Mouse (Mus musculus) layer of hippocampus, adult 18-20 months (tissue): Measurements from ENCODE around the gene Btbd9. TPM values are rescaled to one million over a fixed set of nuclear protein-coding genes. Genes with fewer than 3 reads are reported as not detected.
"Not testable (repeated sequence)": the region's sequence is repeated elsewhere in the genome, so short reads cannot be mapped to it uniquely, and the experiment has no call there.

Source experiments
- DNase-seq, 2 experiments: peaks; one replicate each; pipeline ENCODE4 v3.0.0; 2022; ENCODE audit warnings: low spot score in 2 of 2
- total RNA-seq, 2 experiments: library from RNA; stranded (reverse); gene quantifications; 2 replicates each; pipeline ENCODE4 v1.2.3; 2021

The Btbd9 gene
- total RNA-seq, 2 experiments from 2014 or later: 153 to 166 TPM

DNA sequence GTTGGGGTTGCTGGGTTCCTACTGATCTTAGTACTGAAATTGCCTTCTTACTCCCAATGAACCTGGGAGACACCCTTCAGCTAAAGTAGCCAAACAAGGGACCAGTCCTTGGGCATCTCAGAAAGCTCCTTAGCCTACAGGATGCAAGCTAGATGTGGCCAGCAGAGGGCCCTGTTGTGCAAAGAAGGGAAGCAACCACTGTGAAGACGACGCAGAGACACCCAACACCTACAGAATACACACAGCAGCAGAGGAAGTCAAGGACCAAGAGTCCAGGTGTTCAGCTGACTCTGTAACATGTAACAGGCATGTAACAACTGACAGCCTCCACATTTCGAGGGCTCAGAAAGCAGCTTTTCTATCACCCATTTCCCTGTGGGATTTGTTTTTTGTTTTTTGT, 16.8 kb downstream of the Btbd9 start:
- DNase-seq: peak in 1 of 2 experiments; percentile 67

DNA sequence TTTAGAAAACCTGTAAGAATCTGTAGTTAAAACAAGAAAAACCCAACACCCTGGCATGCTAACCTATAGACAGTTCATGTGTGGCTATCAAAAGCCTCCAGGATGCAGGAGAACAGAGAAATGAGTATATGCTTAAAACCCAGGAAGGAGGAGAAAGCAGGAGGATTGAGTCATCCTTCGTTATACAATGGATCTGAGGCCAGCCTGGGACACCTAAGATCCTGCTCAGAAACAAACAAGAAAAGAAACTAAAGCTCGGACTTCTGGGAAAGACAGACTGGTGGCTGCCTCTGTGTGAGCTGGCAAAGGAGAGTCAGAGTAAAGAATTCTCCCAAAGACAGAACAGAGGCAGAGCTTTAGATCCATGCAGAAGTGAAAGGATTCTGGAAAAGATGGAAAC, 17.7 kb downstream of the Btbd9 start:
- DNase-seq: no peak

DNA sequence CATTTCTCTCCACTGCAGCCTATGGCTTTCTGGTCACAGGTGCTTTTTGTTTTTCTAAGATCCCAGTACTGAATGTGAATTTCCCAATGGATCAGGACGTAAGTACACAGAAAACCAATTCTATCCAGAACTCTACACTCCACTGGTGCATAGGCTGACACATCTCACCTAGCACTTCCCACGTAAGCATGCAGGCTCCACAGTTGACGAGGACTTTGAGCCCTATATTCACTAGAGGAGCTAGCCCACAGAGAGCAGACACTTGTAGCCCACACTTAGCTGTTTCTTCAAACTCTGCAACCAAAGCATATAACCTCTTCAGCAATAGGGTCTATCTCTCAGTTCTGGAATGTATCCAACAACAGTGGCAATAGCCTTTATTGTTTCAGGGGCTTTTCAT, 19.8 kb downstream of the Btbd9 start:
- no peak for DNase-seq

DNA sequence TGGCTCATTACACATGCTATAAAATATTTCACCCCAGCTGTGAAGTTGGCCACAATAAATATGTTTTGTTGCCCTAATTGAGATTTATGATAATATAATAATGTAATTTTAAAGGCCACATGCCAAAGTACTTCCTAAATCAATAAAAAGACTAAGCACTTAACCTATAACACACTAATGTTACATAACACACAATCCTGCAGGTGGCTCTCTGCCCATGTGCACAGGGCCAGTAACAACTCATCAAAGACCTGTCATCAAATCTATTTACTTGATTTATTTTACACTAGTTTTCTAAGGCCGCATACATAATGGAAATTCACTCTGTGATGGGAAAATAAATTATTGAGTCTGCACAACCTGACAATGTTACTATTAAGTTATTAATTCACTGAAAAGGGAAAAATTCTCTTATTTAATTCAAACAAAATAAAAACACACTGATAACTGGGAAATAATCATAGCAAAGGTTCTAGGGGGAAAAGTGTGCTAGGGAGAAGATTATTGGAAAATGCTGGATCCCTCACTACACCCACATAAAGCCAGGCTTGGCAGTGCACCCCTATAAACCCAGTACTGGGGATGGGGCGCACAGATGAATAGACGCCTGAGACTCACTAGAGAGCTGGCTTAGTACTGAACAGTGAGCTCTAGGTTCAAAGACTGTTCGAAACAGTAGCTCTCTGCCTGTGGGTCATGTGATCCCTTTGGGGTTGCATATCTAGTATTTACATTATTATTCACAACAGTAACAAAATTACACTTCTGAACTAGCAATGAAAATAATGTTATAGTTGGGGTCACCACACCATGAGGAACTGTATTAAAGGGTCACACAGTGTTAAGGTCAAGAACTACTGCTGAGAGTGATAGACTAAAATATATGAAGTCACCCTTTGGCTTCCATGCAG, 23.0 kb downstream of the Btbd9 start:
- peak in 1 of 2 experiments; percentile 80 for DNase-seq

DNA sequence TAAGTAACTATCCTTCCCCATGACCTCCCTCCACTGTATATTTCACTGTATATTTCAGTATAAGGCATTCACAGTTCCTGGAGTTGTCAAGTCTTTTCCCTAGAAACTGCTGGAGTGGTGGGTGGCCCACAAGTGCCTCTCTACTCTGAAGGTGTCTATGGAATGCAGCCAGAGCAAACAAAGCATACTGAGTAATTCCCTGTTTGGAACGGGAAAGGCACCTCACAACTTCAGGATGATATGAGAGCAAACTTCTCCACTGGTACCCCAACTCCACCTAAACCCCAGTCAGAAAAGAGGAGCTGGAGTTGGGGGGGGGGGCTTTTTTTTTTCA, 25.5 kb downstream of the Btbd9 start:
- no peak for DNase-seq

DNA sequence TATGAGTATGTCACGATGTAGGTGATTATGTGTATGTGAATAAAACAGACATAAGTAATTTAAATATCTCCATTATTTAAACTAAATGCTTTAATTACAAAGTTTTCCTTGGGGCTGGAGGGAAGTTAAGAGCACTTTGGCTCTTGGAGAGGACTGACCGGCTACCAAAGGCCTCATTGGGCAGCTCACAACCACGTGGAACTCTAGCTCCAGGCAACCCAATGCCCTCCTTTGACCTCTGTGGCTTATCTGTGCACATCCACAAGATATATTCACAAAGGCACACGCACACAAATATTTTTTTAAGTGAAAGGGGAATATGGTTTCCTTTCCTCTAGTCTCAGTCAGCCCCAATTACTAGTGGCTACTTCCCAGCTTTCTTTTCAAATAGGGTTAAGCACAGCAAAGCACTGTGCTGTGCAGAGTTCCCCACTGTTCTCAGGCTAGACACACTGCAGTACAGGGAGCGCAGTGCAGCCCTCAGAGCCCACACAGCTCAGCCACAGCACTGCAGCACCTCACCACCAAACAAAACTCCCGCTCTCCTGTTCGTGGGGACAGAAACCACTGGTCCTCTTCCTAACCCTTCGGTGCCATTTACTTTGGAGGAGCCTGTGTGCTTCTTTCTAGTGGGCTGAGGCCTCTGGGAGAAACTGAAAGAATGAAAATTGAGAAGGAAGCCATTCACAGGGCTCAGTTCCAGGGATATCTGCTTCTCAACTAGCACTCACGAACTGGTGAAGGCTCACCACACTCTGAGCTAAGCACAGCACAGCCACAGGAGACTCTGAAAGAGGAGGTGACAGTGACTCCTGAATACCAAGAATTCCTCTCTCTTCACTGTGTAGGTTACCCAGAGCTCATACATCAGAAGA, 26.2 kb downstream of the Btbd9 start:
- DNase-seq: no peak

DNA sequence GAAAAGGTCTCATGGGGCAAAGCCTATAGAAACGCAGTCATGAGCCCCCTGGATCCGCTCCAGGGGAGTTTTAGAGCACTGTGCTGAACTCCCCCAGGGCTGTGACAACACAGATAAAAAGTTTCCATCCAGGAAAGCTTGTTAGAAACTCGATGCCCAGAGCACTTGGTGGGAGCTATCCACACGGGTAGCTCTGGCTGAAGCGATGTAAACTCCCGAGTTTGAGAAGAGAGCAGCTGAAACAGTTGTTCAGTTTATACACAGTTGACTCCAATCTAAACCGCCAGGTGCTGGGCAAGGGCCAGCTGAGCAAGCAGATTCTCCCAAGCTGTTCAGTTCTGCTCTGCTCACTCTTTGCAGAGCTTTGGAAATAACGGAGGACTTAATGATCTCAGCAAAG, 37.2 kb downstream of the Btbd9 start:
- DNase-seq: peak; percentile 71 to 89

DNA sequence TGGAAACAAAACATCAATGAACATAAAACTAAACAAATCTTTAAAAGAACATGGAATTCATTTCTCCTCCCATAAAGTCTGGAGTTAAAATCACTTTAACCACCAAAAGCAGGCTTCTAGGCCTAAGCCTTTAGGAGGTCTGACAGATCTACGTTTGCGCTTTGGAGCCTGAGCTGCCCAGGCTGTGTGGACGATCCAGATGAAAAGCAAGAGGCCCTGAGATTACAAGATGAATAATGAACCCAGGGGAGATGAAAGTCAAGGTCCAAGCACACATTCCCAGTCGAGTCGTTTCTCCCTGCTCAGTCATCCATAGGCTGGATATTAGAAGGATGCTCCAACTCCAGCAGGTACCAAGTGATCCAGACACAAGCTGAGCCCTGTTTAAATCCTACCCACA, 39.6 kb downstream of the Btbd9 start:
- DNase-seq: no peak

DNA sequence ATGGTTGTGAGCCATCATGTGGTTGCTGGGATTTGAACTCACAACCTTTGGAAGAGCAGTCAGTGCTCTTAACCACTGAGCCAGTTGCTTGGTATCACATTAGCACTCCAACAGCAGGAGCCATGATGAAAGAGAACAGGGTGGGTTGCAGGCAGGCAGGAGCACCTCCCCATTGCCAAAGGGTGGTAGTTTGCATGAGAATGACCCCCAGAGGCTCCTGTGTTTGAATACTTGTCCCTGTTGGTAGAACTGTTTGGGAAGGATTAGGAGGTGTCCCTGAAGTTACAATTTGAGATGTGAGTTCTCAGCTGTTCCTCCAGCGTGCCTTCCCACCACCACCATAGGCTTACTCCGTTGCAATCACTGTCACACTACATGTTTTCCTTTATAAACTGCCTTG, 43.2 kb downstream of the Btbd9 start:
- DNase-seq: no peak

DNA sequence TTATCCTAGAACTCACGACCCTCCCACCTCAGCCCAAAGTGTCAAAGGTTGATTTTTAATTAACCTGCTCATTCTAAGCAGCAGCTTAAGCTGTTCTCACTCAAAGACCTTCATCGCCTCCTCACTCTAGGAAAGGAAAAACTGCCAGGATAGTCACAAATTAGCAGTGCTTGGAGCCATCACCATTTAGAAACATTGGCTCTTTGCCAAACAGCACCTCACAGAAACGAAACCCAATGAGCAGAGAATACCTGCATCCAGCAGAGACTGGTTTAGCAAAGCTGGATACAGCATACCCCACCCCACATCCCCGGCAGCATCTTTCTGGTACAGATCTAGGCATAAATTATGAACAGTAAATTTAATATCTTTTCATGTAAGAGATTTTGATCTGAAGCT, 45.7 kb downstream of the Btbd9 start:
- DNase-seq: no peak

DNA sequence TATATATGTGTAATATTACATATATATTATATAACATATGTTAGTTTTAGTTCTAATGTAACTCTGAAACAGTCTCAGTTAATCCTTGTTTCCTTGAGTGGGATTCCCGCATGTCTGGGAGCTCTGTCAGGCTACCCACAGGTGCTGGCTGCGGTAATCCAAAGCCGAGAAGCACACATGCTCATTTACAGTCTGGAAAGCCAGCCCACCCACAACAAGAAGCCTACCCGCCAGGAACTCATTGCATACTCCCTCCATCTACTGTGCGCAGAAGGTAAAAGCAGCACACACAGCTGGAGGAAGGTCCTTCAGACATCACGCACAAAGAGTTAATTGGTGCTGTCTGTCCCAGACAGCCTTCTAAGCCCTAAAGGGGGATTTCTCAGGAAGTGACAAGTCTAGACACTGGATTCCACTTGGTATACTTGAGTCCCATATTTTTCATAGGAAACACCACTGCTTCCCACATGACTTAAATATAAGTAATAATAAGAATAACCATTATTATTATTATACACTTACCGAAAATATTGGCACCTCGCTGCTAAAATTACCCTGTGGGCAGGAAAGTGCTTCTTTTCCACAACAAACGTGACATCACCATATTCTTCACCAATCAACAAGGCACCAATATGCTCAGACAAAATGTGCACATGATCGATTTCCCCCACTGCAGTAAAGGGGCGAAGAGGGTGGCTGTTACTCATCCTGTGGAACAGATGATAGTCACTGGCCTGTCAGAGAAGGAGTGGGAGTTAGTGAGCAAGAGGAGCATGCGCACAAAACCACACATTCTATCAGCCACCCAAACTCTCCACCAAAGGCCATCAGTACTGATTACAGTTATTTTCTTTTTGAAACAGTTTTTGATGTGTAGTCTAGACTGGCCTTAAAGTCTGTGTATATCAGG, 46.4 kb downstream of the Btbd9 start:
- peak; percentile 59 to 79 for DNase-seq

DNA sequence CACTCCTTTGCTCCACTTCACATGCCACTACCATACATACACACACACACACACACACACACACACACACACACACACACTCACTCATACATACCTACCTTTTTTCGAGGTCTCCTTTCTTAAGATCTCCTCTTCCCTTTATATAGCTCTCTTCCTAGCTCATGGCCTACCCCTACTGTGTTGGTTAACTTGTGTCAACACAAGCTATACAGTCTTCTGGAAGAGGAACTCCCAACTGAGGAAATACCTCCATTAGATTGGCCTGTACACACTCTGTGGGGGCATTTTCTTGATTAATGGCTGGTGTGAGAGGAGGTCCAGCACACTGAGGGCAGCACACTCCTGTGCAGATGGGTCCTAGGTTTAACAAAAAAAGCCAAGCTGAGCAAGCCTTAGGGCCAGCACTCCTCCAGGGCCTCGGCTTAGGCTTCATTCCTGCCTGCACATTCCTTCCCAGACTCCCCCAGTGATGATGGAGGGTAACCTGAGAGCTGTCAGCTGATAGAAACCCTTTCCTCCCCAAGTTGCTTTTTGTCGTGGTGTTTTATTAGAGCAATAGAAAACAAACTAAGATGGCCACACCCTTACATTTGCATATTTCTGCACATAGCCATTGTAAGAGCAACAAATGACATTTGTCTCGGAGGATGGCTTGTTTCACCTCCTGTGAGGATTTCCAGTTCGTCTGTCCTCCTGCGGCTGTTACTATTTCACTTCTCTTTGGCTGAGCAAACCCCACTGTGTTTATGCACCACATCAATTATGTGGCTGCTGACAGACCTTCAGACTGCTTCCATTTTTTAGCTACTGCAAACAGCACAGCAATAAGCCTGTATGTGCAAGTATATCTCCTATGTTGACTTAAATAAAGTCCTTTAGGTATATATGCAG, 50.6 kb downstream of the Btbd9 start:
- peak in 1 of 2 experiments; percentile 37 for DNase-seq

DNA sequence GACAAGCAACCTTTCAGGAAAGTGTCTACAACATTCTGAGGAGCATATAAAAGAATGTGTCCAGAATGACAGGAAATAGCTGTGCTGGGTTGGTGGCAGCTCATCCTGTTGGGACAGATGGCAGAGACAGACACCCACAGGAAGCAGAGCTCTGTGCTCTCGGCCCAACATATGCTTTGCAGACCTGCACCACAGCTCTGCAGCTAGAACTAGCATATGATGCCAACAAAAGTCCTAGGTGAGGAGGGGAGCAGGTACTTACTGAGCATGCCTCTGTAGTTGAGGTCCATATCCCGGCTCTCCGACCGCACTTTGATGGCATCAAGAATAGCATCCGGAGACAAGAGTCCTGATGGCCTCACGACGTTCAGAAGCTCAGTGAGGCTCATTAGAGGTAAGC, 51.8 kb downstream of the Btbd9 start:
- DNase-seq: peak; percentile 84 to 93

DNA sequence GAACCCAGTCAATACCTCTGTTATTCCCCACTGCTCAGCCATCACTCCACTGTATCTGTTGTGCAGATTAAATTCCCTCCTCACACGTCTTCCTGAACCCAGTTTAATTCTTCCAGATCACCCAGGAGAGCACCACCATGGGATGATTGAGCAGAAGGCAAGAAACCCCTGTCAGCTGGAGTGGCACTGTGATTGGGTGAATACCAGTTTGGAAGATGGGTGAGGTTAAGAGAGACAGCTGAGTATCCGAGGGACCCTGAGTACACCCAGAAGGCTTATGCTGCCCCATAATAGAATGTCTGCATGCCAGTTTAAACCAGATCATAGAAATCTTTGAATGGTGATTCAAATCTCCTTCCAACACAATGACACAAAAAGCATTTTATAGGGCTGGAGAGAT, 52.5 kb downstream of the Btbd9 start:
- DNase-seq: no peak

DNA sequence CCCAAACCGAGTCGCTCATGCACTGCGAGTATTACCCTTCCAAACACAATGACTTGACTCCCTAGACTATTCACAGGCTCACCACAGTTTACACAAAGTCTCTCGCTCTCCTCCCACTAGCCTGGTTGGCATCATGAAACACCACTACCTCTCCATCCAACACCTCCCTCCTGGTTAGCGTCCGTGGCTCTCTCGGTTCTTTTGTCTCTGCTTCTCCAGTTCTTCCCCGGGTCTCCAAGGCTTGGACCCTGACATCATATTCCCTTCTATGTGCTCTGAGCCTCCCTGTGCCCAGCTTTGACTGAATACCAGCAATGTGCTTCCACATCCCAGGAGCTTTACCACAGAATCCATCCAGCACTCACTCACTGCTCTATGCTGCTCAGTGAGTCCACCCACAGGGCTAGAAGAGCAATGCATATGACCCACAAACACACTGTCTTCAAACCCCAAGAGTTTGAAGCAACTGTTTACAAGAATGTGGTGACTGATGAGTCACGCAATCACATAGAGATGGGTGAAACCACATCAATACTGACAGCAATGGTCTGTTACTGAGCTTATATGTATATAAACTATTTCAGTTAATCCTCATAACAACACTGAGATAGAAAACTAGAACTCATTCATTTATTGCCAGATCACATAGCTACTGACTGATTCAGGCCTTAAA, 53.7 kb downstream of the Btbd9 start:
- no peak for DNase-seq

DNA sequence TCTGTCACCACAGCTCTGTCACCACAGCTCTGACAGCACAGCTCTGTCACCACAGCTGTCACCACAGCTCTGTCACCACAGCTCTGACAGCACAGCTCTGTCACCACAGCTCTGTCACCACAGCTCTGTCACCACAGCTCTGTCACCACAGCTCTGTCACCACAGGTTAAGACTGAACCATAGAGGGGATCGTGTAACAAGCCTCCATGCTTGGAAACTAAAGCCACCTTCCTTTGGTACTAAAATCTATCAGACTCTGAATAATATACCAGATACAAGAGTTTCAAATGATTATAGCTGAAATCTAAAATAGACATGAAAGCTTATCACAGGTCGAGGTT, 57.1 kb downstream of the Btbd9 start:
- DNase-seq: not testable (repeated sequence)

DNA sequence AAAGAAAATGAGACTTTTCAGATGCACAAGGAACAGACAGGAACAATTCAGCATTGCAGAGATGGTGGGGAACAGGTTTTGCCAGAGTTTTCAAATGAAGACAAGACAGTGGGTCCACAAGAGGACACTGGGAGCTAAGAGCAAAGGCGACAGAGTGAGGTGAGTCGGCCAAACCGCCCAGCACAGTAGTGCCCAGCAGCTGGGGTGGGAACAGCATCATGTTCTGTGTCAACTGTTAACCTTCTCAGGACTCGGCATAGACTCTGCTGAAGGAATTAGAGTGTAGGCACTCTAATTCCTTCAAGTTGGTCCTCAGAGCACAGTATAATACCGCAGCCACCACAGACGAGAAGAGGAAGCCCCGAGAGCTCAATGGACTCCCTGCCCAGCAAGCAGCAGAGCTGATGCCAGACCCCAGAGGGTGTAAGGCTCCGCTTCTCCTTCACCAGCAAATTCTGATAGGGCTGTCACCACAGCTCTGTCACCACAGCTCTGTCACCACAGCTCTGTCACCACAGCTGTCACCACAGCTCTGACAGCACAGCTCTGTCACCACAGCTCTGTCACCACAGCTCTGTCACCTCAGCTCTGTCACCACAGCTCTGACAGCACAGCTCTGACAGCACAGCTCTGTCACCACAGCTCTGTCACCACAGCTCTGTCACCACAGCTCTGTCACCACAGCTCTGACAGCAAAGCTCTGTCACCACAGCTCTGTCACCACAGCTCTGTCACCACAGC, 57.7 kb downstream of the Btbd9 start:
- no peak for DNase-seq

DNA sequence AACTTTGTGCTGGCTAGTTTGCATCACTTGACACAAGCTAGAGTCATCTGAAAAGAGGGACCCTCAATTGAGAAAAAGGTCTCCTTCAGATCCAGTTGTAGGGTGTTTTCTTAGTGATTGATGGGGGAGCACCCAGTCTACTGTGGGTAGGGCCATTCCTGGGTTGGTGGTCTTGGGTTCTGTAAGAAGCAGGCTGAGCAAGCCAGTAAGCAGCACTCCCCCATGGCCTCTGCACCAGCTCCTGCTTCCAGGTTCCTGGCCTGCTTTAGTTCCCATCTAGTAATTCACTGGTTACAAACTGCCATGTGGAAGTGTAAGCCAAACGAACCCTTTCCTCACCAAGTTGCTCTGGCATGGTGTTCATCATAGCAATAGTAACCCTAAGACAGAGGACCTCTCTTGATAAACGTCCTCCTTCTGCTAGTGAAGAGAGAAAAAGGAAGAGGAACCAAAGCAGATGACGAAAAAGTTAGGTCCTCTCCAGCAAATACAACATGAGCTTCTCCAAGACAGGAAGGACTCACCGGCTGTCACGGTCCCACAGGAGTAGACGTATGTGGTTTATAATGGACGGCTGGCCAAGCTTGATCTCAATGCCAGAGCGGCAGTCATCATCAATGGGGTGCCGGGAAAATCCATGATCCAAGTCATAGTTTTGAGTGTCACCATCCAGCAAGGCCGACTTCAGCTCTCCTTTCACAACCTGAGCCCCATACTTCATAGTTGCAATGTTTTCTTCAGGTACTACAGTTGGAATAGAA, 59.5 kb downstream of the Btbd9 start:
- DNase-seq: no peak
